Mouse (Mus musculus) layer of hippocampus, adult 9-10 months (tissue): ENCODE results near the gene Them7.

Source experiments
- DNase-seq: peaks from one replicate; pipeline ENCODE4 v3.0.0; 2022; ENCODE audit warnings: low spot score

Gene Them7

GRCm38 (mm10) chr2:105375705-105376104 lies 151.6 kb downstream of the Them7 start:
- no peak for DNase-seq

DNA sequence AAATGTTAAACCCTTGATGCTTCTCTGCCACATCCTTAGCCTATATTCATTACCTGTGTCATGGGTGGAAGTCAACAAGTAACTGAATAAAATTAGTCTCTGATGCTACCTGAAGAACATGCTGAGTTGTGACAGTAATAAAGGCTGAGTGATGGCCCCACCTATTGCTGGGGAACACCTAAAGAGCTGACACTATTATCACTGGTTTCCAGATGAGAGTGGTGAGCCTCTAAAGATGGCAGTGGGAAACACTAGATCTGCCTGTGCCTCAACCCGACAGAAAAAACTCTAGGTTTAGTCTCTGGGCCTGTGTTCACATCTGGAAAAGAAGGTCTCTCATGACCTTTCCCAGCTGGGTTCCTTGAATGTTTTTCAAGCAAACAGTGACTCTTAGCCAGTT lies 155.6 kb downstream of the Them7 start:
- no peak for DNase-seq

- DNase-seq = no peak
These were observed 156.7 kb downstream of the Them7 start for GRCm38 (mm10) chr2:105380757-105381319.

DNA sequence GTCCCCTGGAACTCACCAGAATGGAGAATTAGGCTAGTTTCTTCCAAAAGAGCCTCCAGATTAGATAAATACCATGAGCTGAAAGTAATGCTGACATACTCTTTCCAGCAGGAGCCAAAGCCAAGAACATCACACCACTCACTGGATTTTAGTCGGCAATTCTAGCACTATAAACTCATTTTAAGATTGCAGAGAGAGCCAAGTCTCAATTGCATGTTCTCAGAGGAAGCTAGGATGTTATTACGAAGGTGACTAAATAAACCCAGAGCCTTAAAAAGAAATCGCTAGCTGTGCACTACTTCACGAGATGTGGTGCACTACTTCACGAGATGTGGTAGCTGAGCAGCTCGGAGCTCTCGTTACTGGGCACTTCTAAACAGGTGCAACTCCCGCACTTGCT lies 158.9 kb downstream of the Them7 start:
- no peak for DNase-seq

- DNase-seq = no peak
These were observed 160.9 kb downstream of the Them7 start for GRCm38 (mm10) chr2:105384998-105385397.

- no peak for DNase-seq
These were observed 162.3 kb downstream of the Them7 start for GRCm38 (mm10) chr2:105386418-105386817.

GRCm38 (mm10) chr2:105389007-105389890 lies 165.1 kb downstream of the Them7 start:
- DNase-seq = no peak

GRCm38 (mm10) chr2:105390653-105391413 lies 166.7 kb downstream of the Them7 start:
- DNase-seq = no peak

- no peak for DNase-seq
These were observed 167.3 kb downstream of the Them7 start for GRCm38 (mm10) chr2:105391414-105391784.

- DNase-seq = no peak
These were observed 168.4 kb downstream of the Them7 start for GRCm38 (mm10) chr2:105392514-105392913.

DNA sequence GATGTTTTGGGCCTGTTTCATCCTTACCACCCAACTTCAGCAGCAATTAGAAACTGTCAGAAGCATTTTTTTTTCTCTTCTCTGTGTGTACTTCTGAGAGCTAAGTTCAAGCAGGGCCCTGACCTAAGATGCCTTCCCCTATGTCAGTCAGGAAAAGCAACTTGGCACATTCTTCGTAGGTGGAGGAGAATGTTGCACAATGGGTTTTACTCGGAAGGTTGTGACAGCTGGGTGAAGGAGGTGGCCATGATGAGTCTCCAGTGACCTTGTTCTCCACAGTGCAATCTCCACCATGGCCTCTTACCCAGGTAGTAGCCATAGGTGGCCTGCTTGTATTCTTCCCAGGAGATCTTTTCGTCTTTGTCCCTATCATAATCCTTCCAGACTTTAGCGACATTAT lies 170.3 kb downstream of the Them7 start:
- no peak for DNase-seq

DNA sequence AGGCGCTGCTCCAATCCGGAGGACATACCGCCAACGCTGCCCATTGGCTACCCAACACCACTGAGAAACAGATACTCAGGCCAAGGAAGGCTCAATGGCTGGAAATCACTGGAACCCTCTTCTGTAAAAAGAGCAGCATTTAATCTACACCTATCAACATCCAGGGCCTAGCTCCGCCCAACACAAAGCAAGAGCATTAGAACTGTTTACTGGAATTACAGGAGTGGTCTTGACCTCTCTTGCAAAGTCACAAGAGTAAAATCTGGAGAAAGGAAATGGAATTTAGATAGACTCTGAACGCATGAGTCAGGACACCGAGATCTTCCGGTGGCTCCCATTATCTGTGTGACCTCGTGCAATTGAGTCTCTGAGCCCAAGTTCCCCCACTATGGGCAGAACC lies 171.9 kb downstream of the Them7 start:
- no peak for DNase-seq

GRCm38 (mm10) chr2:105397446-105398211 lies 173.5 kb downstream of the Them7 start:
- DNase-seq = no peak

GRCm38 (mm10) chr2:105398636-105399084 lies 174.5 kb downstream of the Them7 start:
- DNase-seq = no peak

GRCm38 (mm10) chr2:105399085-105399891 lies 175.2 kb downstream of the Them7 start, which contains the start of gene Rcn1:
Rcn1 (minus strand) TSS chr2:105399319.
- DNase-seq = no peak

GRCm38 (mm10) chr2:105400558-105400957 lies 176.4 kb downstream of the Them7 start:
- no peak for DNase-seq

GRCm38 (mm10) chr2:105402180-105402579 lies 178.1 kb downstream of the Them7 start:
- DNase-seq = no peak

- no peak for DNase-seq
These were observed 184.4 kb downstream of the Them7 start for GRCm38 (mm10) chr2:105408511-105408910.

DNA sequence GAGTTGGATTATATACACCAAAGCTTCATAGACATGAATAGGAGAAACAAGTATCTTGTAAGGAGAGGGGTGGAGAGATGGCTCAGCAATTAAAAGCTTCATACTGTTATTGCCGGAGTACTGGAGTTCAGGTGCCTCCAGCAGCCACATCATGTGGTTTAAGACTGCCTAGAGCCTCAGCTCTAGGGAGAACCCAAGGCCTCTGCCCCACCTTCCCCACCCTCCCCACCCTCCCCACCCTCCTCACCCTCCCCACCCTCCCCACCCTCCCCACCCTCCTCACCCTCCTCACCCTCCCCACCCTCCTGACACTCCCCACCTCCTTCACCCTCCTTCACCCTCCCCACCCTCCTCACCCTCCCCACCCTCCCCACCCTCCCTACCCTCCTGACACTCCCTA lies 185.1 kb downstream of the Them7 start:
- DNase-seq = no peak

GRCm38 (mm10) chr2:105414309-105414708 lies 190.2 kb downstream of the Them7 start:
- no peak for DNase-seq

GRCm38 (mm10) chr2:105416046-105416659 lies 192.0 kb downstream of the Them7 start:
- DNase-seq = no peak
